Mouse (Mus musculus) limb, embryonic 13.5 days (tissue): Measurements from ENCODE around the gene Cisd3. TPM values are rescaled to one million over a fixed set of nuclear protein-coding genes. Genes with fewer than 3 reads are reported as not detected.
A peak's percentile ranks its signal among the peaks of the same experiment; 100 is the strongest.
"Not testable (repeated sequence)": the region's sequence is repeated elsewhere in the genome, so short reads cannot be mapped to it uniquely, and the experiment has no call there.

Experiments
- ATAC-seq: fragments of 200-750 bp; cut with Nextera tagmentation; 2 replicates; pipeline ENCODE4 v1.8.0; 2017; ENCODE audit warnings: low read depth, moderate number of reproducible peaks, moderate TSS enrichment; ENCODE audit not compliant: low FRiP score
- H3K27ac ChIP-seq: fragments of 300-500 bp; sonication (generic); 2 replicates; pipeline ENCODE4 v1.5.1; 2015; ENCODE audit warnings: inconsistent platforms, mild to moderate bottlenecking, moderate library complexity
- H3K27me3 ChIP-seq: fragments of 300-500 bp; sonication (generic); 2 replicates; pipeline ENCODE4 v1.6.1; 2015; ENCODE audit warnings: mild to moderate bottlenecking, inconsistent platforms
- H3K36me3 ChIP-seq: fragments of 300-500 bp; sonication (generic); 2 replicates; pipeline ENCODE4 v1.6.1; 2015; ENCODE audit warnings: inconsistent platforms, mild to moderate bottlenecking, moderate library complexity
- H3K4me1 ChIP-seq: fragments of 300-500 bp; sonication (generic); 2 replicates; pipeline ENCODE4 v1.6.1; 2015; ENCODE audit warnings: inconsistent platforms
- H3K4me2 ChIP-seq: fragments of 300-500 bp; sonication (generic); replicated peaks from 2 replicates; pipeline ENCODE4 v1.6.1; 2015; ENCODE audit warnings: inconsistent platforms, mild to moderate bottlenecking, moderate library complexity
- H3K4me3 ChIP-seq: fragments of 300-500 bp; sonication (generic); 2 replicates; pipeline ENCODE4 v1.5.1; 2015; ENCODE audit warnings: moderate library complexity, mild to moderate bottlenecking, inconsistent platforms
- H3K9ac ChIP-seq: fragments of 300-500 bp; sonication (generic); 2 replicates; pipeline ENCODE4 v1.6.1; 2015; ENCODE audit warnings: mild to moderate bottlenecking, inconsistent platforms
- H3K9me3 ChIP-seq: fragments of 300-500 bp; sonication (generic); 2 replicates; pipeline ENCODE4 v1.6.1; 2016; ENCODE audit warnings: inconsistent platforms
- WGBS: fragments of 180-500 bp; shearing (Covaris S2); methylation state at CpG from one replicate; pipeline ENCODE4 v1.1.7; 2015; 5-methylcytosine and 5-hydroxymethylcytosine counted together
- polyA plus RNA-seq: library from polyadenylated mRNA; unstranded; fragments of >200 nt; fragmentation: Nextera tagmentation; extraction: Ambion mirVana; gene quantifications from 2 replicates; pipeline ENCODE4 v1.2.1, GENCODE M21; 2015

The Cisd3 gene
- polyA plus RNA-seq, 1 experiment from 2014 or later: 13.5 TPM

DNA sequence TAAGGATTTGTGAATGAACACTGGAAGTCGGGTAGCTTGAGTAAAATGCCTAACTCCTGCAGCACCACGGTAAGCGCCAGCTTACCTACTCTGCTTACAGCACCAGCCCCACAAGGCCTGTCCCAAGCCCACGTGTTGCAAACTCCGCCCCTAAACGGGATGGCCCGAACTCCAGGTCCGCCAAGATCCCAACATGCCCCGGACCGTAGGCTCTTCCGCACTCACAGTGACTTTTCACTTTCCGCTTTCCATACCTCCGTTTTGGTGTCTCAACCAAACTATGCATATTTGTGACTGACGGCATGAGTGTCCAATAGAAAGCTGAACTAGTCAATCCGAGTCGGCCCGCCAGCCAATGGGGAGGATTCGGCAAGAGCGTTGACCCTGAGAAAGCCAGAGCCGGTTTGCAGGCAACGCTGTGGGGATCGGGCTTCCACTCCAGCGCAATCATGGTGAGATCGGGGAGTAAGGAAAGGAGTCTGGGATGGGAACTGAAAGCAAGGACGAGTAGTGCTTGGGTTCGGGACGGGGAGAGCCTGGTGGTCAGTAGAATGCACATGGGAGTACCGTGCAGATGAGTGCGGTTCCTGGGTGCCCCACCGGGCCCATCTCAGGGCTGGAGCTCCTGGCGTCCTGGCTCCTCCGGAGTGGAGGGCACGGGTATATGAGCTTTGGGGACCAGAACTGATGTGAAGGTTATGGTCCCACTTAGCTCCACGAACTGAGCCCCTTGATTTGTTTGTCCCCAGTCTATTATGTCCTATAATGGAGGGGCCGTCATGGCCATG lies 17.6 kb downstream of the Cisd3 start, which contains the start of gene Psmb3:
Gene Psmb3 (plus strand): TSS at position 361 of the 788 bp plus-strand sequence.
- whole genome bisulfite sequencing: under 1% methylated on average over 35 of the region's 35 CpGs
- Histone ChIP-seq H3K9ac (peak within 1 kb of the TSS; percentile 88), H3K4me2 (peak within 1 kb of the TSS; percentile 90), H3K27me3 (no peaks in the 10 kb centered on the region), H3K4me3 (peak within 1 kb of the TSS; percentile 89), H3K4me1 (peaks cover 28% of the 10 kb centered on the region), H3K36me3 (peaks cover 34% of the 10 kb centered on the region), H3K27ac (peak within 1 kb of the TSS; percentile 87), H3K9me3 (no peaks in the 10 kb centered on the region)
- peak; percentile 92 for ATAC-seq

GRCm38 (mm10) chr11:97710067-97710466 lies 24.4 kb downstream of the Cisd3 start:
- H3K9me3 ChIP-seq, H3K27ac ChIP-seq, H3K27me3 ChIP-seq, H3K4me2 ChIP-seq, H3K4me1 ChIP-seq, H3K9ac ChIP-seq, ATAC-seq, H3K4me3 ChIP-seq: not testable (repeated sequence)
- H3K36me3 ChIP-seq: peaks cover 86% of the 10 kb centered on the region
- WGBS: 79% methylated on average over 2 of the region's 2 CpGs

DNA sequence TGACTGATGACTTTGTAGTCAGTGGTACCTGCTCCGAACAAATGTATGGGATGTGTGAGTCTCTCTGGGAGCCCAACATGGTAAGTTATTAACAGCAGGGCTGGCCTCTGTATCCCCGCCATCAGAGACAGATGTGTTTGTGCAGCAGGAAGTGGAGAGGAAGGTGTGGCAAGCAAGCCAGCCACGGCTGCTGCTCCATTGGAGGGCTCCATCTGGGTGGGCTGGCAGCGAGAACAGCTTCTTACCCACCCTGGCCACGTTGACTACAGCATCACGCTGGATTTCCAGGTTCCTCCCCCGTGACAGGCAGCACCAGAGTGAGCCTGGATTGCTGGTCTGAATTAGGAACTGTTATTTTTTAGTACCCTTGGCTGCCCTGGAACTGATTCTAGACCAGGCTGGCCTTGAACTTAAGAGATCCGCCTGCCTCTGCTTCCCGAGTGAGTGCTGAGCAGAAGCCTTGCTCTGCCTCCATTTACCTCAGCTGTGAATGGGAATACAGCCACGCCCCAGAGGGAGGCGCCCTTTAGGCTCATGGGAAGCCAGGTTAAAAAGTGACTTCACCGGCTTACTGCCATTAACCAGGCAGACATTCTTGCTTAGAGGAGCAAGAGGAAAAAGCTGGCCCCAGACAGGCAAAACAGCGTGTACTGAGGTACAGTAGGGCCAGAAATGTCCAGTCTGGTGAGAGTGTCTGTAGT lies 25.7 kb downstream of the Cisd3 start:
- H3K4me3 ChIP-seq: no peak overlapping the region
- H3K27ac ChIP-seq: no peak overlapping the region
- no peak overlapping the region for H3K4me2 ChIP-seq
- peaks cover 80% of the 10 kb centered on the region for H3K36me3 ChIP-seq
- no peaks in the 10 kb centered on the region for H3K4me1 ChIP-seq
- ATAC-seq: no peak
- H3K9me3 ChIP-seq: no peaks in the 10 kb centered on the region
- no peak overlapping the region for H3K9ac ChIP-seq
- WGBS: 78% methylated on average over 13 of the region's 13 CpGs
- no peaks in the 10 kb centered on the region for H3K27me3 ChIP-seq

- WGBS: 93% methylated on average over 15 of the region's 15 CpGs
- no peaks in the 10 kb centered on the region for H3K4me1 ChIP-seq
- ATAC-seq: no peak
- no peaks in the 10 kb centered on the region for H3K27me3 ChIP-seq
- no peaks in the 10 kb centered on the region for H3K9me3 ChIP-seq
- H3K4me2 ChIP-seq: no peak overlapping the region
- H3K27ac ChIP-seq: no peak overlapping the region
- peaks cover 80% of the 10 kb centered on the region for H3K36me3 ChIP-seq
- H3K4me3 ChIP-seq: no peak overlapping the region
- no peak overlapping the region for H3K9ac ChIP-seq
Observed at GRCm38 (mm10) chr11:97712286-97712685, 26.7 kb downstream of the Cisd3 start.

DNA sequence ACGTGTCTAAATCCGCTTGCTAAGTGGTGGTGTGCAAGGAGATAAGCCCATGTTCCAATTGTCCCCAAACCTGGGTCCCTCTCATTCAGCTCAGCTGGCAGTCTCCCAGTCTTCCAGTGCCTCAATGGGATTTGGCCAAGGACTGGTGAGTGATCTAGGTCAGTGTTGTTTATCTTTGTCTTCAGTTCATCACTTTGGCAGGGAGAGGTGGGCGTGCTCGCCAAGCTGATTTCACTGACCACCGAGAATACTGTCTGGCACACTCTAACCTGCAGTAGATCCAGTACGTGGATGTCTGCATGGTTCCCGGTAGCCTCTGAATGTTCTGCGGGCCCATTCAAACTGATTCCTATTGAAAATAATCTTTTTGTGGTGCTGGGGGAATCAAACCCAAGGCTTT lies 28.3 kb downstream of the Cisd3 start:
- Histone ChIP-seq H3K27ac (no peak overlapping the region), H3K9me3 (no peaks in the 10 kb centered on the region), H3K4me2 (no peak overlapping the region), H3K27me3 (no peaks in the 10 kb centered on the region), H3K4me1 (no peaks in the 10 kb centered on the region), H3K4me3 (no peak overlapping the region), H3K36me3 (peaks cover 80% of the 10 kb centered on the region), H3K9ac (no peak overlapping the region)
- no peak for ATAC-seq
- 93% methylated on average over 8 of the region's 8 CpGs for WGBS

DNA sequence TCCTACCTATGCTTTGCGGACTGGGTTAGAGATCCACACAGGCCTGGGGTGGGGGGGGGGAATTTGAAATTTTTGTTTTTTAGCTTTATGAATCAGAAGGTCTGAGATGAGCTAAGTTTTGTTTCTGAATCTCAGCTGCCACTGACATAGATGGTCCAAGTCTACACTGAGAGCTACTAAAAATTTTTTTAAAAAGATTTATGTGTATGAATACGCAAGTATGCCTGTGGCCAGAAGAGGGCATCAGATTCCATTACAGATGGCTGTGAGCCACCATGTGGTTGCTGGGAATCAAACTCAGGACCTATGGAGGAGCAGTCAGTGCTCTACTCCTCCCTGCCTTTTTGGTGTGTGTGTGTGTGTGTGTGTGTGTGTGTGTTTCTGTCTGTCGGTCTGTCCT lies 28.7 kb downstream of the Cisd3 start:
- WGBS: 92% methylated on average over 3 of the region's 3 CpGs

DNA sequence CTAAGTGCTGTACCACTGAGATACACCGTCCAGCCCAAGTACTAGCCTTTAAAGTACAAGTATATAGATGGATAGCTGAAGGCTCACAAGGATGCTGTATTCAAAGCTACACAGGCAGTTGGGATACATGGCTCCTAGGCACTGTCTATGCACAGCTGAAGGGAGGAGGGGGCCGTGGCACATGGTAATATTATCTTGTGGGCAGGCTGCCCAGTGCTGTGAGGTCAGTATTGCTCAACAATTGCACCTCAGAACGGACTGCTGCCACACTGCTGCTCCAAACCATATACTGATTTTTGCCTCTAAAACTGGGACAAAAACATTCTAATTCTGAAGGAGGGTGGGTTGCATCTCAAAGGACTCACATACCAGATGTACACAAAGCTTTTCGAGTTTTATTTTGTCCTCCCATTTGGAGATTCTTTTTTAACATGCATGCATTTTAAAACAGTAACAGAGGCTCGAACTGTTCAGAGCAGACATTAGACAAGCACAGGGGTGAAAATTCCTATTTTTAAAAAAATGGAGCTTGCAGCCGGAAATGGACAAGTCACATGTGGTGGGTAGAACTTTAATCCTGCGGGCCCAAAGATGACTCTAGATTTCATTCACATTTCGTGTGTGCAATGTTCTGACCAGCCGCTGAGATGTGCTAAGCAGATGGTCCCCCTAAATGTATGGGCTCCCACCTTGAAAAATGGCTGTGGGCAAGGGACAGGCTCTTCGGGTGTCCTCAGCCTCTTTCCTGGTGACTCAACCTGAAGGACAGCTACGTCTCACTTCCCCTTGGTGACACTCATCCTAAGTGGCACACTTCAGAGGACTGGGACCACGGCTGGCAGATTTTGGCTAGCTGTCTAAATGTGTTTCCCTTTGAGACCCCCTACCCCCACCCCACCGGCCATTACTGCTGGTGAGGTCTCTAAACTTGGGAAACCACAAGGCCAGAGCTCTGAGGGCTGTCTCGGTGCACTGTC lies 29.4 kb downstream of the Cisd3 start:
- H3K4me3 ChIP-seq: no peak overlapping the region
- ATAC-seq: no peak
- H3K27ac ChIP-seq: no peak overlapping the region
- H3K9me3 ChIP-seq: no peaks in the 10 kb centered on the region
- no peaks in the 10 kb centered on the region for H3K4me1 ChIP-seq
- peaks cover 87% of the 10 kb centered on the region for H3K36me3 ChIP-seq
- no peaks in the 10 kb centered on the region for H3K27me3 ChIP-seq
- no peak overlapping the region for H3K4me2 ChIP-seq
- no peak overlapping the region for H3K9ac ChIP-seq
- WGBS: 89% methylated on average over 14 of the region's 14 CpGs

More for the DNA sequence above, 28.7 kb downstream of the Cisd3 start:
- Histone ChIP-seq H3K9ac (no peak overlapping the region), H3K4me2 (no peak overlapping the region), H3K27ac (no peak overlapping the region), H3K4me1 (no peaks in the 10 kb centered on the region), H3K27me3 (no peaks in the 10 kb centered on the region), H3K36me3 (peaks cover 80% of the 10 kb centered on the region), H3K4me3 (no peak overlapping the region), H3K9me3 (no peaks in the 10 kb centered on the region)
- ATAC-seq: no peak

DNA sequence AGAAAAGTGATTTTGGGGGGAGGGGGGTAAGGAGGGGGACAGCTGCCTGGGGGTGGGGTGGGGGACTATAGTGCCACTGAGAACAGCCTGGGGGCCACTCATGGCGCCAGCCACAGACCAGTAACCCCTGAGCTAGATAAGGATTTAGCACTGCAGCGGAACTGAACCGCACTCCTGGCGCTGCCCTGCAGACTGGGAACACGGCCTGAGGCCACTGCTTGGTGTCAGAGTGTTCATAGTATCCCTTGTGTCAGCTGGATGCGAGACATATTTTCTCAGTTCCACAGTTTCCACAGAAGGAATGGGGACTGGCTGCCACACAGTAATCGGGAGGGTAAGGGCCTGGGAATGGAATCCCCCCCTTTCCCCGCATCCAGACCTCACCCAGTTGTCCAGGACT lies 30.4 kb downstream of the Cisd3 start:
- 89% methylated on average over 8 of the region's 8 CpGs for WGBS
- Histone ChIP-seq H3K9ac (no peak overlapping the region), H3K27ac (no peak overlapping the region), H3K4me3 (no peak overlapping the region), H3K4me2 (no peak overlapping the region), H3K27me3 (no peaks in the 10 kb centered on the region), H3K36me3 (peaks cover 91% of the 10 kb centered on the region), H3K4me1 (no peaks in the 10 kb centered on the region), H3K9me3 (0 out of 2 replicates have a peak, but pooled peaks cover under 1% of the 10 kb centered on the region)
- ATAC-seq: no peak

DNA sequence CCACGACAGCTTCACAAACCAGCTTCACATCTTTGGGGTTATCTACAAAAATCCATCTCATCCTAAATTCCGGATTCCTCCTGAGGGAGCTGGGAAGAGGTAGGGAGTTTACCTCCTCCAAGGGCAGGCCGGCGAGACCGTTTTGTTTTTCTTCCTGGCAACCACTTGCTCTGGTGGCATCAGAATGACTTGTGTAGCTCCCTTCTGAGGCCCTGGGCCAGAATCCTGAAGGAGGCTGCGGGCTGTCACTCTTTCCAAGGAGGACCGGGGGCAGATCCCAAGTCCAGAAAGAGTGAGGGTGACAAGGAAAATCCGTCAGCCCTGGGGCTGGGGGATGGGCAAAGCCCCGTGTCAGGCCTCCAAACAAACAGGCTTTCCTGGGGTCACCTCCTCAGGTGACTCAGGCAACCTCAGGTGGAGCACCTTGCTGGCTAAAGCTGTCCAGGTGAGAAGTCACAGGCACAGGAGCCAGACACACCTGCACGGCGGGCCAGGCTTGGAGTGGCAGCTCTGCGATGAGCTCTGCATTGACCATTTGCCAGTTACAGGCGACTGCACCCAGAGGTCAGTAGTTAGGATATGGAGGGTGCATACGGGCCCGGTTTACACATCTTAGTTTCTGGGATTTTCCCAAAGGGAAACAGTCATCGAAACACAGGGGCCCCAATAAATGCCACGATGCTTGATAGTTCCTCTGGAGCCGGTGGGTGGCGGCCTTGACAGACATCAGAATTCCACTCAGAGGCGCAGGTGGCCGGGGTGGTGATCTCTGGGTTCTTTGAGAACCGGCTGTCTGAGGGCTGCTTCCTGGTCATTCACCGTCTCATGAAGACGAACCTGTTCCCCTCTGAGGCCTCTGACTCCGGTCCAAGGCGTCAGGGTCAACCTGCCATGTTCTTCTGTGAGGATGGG lies 32.0 kb downstream of the Cisd3 start:
- H3K4me3 ChIP-seq: no peak overlapping the region
- no peak for ATAC-seq
- no peak overlapping the region for H3K4me2 ChIP-seq
- H3K27me3 ChIP-seq: no peaks in the 10 kb centered on the region
- H3K9me3 ChIP-seq: peaks cover 12% of the 10 kb centered on the region
- H3K9ac ChIP-seq: no peak overlapping the region
- 85% methylated on average over 26 of the region's 26 CpGs for WGBS
- no peak overlapping the region for H3K27ac ChIP-seq
- no peaks in the 10 kb centered on the region for H3K4me1 ChIP-seq
- peaks cover 91% of the 10 kb centered on the region for H3K36me3 ChIP-seq

GRCm38 (mm10) chr11:97718281-97718860 lies 32.7 kb downstream of the Cisd3 start:
- peaks cover 91% of the 10 kb centered on the region for H3K36me3 ChIP-seq
- no peak overlapping the region for H3K9ac ChIP-seq

GRCm38 (mm10) chr11:97719041-97719440 lies 33.4 kb downstream of the Cisd3 start:
- H3K9me3 ChIP-seq: peaks cover 12% of the 10 kb centered on the region

More at GRCm38 (mm10) chr11:97718281-97718860, 32.7 kb downstream of the Cisd3 start:
- Histone ChIP-seq H3K4me2 (no peak overlapping the region), H3K4me1 (no peaks in the 10 kb centered on the region), H3K27me3 (no peaks in the 10 kb centered on the region), H3K9me3 (peaks cover 12% of the 10 kb centered on the region), H3K4me3 (no peak overlapping the region), H3K27ac (no peak overlapping the region)
- no peak for ATAC-seq
- WGBS: 83% methylated on average over 15 of the region's 15 CpGs

More at GRCm38 (mm10) chr11:97719041-97719440, 33.4 kb downstream of the Cisd3 start:
- 95% methylated on average over 4 of the region's 4 CpGs for WGBS
- no peaks in the 10 kb centered on the region for H3K4me1 ChIP-seq
- H3K4me2 ChIP-seq: no peak overlapping the region
- H3K4me3 ChIP-seq: no peak overlapping the region
- no peak overlapping the region for H3K9ac ChIP-seq
- H3K27me3 ChIP-seq: no peaks in the 10 kb centered on the region
- H3K36me3 ChIP-seq: peaks cover 91% of the 10 kb centered on the region
- ATAC-seq: no peak
- no peak overlapping the region for H3K27ac ChIP-seq
